Mouse (Mus musculus) lung, postnatal 4 days (tissue): ENCODE measurements around the gene Ryr1.
"Not testable (repeated sequence)": the region's sequence is repeated elsewhere in the genome, so short reads cannot be mapped to it uniquely, and the experiment has no call there.

Experiments
- DNase-seq, 2 experiments: peaks; one replicate each; pipeline ENCODE4 v3.0.0; 2021

The Ryr1 gene

GRCm38 (mm10) chr7:29075208-29075607, 49.8 kb downstream of the Ryr1 start:
- DNase-seq, result no peak

DNA sequence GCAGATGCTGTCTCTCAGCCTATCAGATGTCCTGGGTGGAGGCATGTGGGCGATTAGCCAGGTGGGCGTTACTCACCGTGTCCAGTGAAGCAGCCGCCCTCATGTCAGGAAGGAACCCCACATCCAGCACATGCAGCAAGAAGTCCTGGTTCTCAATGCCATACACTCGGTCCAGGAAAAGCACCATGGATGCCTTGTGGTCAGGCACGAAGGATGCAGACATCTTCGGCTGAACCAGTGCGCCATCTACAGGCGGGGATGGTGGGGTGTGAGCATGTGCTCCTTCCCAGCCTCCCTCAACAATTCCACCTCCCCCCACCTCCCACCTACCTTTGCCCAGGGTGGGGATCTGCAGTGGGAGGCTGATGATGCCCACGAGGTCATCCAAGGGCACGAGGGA, 52.3 kb downstream of the Ryr1 start:
- peak in 1 of 2 experiments; percentile 26 for DNase-seq

- DNase-seq, result no peak
These were observed 53.6 kb downstream of the Ryr1 start for GRCm38 (mm10) chr7:29071169-29071891.

DNA sequence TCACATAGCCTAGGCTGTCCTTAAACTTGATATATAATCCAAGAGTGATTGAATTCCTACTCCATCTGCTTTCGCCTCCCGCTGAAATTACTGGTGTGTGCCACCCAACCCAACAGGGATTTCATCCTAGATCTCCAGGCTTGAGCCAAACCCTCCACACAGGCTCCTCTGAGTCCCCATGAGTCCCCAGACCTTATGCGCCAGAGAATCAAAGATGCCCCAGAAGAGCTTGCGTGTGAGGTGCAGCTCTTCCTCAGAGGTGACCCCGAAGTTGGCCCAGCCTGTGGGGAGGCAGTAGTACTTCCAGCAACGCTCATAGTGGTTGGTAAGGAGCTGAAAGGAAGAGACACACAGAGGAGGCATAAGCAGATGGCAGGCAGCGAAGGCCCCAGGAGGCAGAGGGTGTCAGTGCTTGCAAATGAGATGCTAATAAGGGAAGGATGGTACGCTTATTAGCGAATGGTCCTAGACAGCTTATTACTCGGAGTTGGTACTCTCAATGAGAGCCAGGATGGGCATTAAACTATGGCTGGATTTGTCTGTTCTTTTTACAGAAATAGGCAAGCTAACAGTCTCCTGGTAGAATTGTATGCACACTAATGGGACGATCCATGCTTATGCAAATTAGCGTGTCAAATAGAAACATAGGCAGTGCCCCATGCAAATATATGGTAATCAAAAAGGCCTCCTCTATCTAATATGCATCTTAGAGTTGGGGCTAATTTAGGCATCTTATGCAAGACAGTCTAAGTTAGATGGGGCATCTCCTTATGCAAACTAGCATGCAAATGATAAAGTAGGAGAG, 54.4 kb downstream of the Ryr1 start:
- DNase-seq, result no peak

- peak; percentile 71 to 75 for DNase-seq
These were observed 57.2 kb downstream of the Ryr1 start for GRCm38 (mm10) chr7:29067758-29068157.

- DNase-seq, result not testable (repeated sequence)
These were observed 61.5 kb downstream of the Ryr1 start for GRCm38 (mm10) chr7:29063476-29063875.

DNA sequence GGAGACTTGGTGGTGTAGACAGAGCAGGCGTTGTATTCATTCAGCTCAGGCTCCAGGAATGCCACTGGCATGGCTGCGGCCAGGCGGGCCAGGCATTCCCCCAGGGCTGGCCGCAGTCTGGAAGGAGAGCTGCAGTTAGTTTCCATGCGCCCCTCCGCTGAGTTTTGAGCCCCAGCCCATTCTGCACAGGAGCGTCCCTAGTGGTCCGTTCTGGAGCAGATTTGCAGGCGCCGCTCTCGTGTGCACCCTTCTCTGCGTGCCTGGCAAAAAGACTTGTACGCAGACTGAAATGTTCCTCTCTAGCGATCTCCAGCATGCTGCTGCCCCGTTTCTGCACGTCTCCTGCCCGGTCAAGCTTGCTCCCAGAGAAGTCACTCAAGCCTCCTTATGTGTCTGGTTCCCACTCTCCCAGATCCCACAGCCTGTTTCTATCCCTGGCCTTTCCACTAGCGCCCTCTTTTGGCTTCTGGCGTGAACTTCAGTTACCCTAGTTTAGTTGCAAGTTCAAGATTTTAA, 63.4 kb downstream of the Ryr1 start:
- DNase-seq, result peak in 1 of 2 experiments; percentile 32

GRCm38 (mm10) chr7:29059445-29059844, 65.5 kb downstream of the Ryr1 start:
- DNase-seq, result peak; percentile 74 to 87

- peak in 1 of 2 experiments; percentile 11 for DNase-seq
These were observed 72.2 kb downstream of the Ryr1 start for GRCm38 (mm10) chr7:29052821-29053220.

GRCm38 (mm10) chr7:29050797-29051196, 74.2 kb downstream of the Ryr1 start:
- DNase-seq, result peak in 1 of 2 experiments; percentile 46

DNA sequence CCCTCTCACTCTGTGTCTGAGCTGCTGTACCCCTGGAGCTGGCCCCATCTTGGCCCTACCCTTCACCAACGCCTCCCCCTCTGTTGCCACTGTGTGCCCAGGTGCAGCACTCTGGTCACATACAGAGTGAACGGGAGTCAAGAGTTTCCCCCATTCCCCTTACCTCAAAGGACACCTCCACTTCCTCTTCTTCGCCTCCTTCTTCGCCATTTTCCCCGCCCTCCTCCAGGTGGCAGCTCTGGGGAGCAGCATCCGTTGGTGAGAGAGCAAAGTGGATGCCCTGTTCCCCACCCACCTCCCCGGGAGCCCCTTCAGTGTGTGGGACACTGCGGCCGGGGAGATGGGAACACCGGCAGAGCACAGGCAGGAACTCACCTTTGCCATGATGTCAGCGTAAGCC, 76.4 kb downstream of the Ryr1 start:
- DNase-seq, result no peak

GRCm38 (mm10) chr7:29048070-29048469, 76.9 kb downstream of the Ryr1 start:
- no peak for DNase-seq

GRCm38 (mm10) chr7:29046533-29046932, 78.4 kb downstream of the Ryr1 start:
- DNase-seq, result no peak

DNA sequence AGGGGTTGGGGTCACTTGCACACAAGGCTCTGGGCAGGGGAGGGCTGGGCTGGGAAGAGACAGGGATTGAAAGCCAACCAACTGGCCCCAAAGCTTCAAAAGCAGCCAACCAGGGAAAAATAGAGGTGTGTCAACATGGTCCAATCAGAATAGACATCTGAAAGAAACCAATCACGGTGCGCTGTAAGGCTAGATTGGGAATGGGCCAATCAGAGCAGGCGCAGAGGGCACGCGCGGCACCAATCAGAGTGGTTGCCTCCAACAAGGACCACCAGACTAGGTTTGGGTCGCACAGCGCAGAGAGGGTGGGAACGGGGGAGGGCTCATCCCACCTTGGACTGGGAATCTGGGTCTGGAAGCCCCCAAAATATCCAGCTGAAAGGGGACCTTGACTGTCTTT, 80.7 kb downstream of the Ryr1 start:
- no peak for DNase-seq

DNA sequence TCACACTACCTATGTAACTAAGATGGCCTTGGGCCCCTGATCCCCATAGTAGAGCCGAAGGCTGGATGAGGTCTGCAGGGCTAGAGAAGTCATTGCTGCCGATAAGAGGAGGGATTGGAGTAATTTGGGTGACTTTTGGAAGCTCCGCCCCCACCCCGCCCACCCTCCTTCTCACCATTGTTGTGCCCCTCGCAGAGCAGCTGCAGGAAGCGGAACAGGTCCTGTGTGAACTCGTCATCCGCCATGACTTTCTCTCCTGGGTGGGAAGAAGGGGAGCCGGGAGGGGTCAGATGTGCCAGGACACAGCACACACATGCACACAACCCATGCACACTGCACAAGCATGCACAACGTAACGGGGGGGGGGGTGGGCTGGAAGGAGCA, 81.3 kb downstream of the Ryr1 start:
- no peak for DNase-seq

DNA sequence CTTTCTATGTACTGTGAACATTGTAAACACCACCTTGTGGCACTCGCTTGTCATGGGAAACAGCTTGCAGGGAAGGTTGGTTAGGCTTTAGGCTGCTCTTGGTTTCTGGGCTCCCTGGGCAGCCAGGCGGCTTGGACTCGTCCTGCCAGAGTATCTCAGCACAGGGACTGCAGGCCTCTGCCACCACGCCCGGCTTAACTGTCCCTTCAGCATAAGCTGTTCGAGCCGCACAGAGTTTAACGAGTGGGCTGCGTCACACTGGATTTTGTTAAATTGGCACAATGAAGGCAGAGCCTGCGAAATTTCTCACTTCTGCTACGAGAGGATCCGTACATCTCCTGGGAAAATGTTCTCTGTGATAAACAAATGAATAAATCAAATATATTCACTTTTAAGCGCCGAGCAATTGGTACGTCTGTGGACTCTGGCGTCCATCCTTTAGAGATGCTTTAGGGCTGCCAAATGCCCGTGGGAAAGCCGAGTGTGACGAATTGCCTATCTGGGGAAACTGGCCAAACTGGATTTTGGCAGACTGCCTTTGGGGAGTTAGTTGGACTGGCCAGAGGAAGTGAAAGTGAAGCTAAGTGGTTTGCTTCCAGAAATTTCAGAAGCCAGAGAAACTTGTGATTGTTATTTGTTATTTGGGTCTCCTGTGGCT, 81.8 kb downstream of the Ryr1 start:
- DNase-seq, result peak; percentile 71 to 80

- no peak for DNase-seq
These were observed 83.8 kb downstream of the Ryr1 start for GRCm38 (mm10) chr7:29041194-29041593.

- DNase-seq, result no peak
These were observed 84.9 kb downstream of the Ryr1 start for GRCm38 (mm10) chr7:29039985-29040661.

DNA sequence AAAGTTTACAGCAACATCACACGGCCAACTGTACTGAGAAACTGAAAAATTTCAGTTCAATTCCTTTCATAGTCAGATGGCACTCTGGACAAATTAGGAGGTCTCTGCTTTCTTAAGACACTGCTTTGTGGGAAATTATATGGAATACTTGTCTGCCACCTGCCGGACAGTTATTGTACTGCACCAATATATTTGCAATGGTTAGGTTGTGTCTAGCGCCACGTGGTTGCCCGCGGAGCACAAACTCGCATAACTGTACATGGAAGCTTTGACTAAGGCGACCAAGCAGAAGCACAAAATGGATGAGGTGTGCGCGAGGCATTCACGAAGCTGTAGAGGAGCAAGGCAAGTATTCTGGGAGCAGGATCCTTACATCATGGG, 85.4 kb downstream of the Ryr1 start:
- peak; percentile 63 to 91 for DNase-seq

GRCm38 (mm10) chr7:29037261-29037660, 87.7 kb downstream of the Ryr1 start:
- DNase-seq, result no peak

DNA sequence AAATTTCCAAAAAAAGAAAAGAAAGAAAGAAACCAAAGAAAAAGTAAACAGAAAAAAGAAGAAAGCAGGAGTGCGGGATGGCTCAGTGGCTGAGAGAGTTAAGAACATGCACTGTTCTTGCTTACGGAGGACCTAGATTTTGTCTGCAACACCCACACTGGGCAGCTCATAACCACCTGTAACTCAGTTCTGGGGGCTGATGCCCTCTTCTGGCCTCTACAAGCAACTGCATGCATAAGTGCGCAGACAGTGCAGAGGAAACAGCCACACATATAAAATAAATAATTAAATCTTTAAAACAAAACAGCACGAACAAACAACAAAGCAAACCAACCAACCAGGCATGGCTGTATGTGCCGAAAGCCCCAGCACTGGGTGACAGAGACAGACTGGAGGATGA, 92.3 kb downstream of the Ryr1 start:
- DNase-seq, result no peak

- no peak for DNase-seq
These were observed 93.3 kb downstream of the Ryr1 start for GRCm38 (mm10) chr7:29031641-29032040.
